ENCODE assay signal across 20 mouse cellular contexts in genomic region chr10:78304996-78305395, GRCm38 (mm10). TPM values are rescaled to one million over a fixed set of nuclear protein-coding genes. Genes with fewer than 3 reads are reported as not detected.
DNase-seq lines count a peak whose midpoint lies in the region; ATAC-seq and TF ChIP-seq lines count a peak whose summit lies in the region.
"Had no signal": no experiment of that assay in that cellular context is flagged by ENCODE, and none has a peak within 500 bp of the region (broad histone marks: within the 10 kb centered on the region; RNA-seq: fewer than 3 reads in every experiment).

No protein-coding gene starts in this region.

- H3K4me1 ChIP-seq in limb, embryonic 13.5 days, result no peaks in the 10 kb centered on the region
- no peaks in the 10 kb centered on the region for H3K4me1 ChIP-seq in limb, embryonic 10.5 days
- peaks cover 12 to 32% of the 10 kb centered on the region in 2 experiments for H3K4me1 ChIP-seq in CH12.LX (ENCODE audit: control insufficient read depth in 1 of 2, insufficient read depth in 2 of 2)
- no peaks in the 10 kb centered on the region; the same call in 1 of the 2 replicates for H3K4me1 ChIP-seq in stomach, embryonic 16.5 days (ENCODE audit: control insufficient read depth, insufficient read depth, low read length)
- H3K4me1 ChIP-seq: limb, embryonic 12.5 days; midbrain, embryonic 12.5 days had no signal

- no peaks in the 10 kb centered on the region for H3K9me3 ChIP-seq in limb, embryonic 13.5 days
- H3K9me3 ChIP-seq in limb, embryonic 10.5 days (replicated peaks), result no peaks in the 10 kb centered on the region
- no peaks in the 10 kb centered on the region for H3K9me3 ChIP-seq in CH12.LX (replicated peaks; ENCODE audit: low read length)
- no peaks in the 10 kb centered on the region for H3K9me3 ChIP-seq in stomach, embryonic 16.5 days (replicated peaks; ENCODE audit: control insufficient read depth, low read length)
- H3K9me3 ChIP-seq: limb, embryonic 12.5 days; midbrain, embryonic 12.5 days had no signal

- in situ Hi-C loops in CH12.LX (cut with MboI; ENCODE audit: low pct_ligation_motif_present, low pct_unique_long_range_greater_than_20kb, low sequenced_read_pairs), result no loop called here

- dilution Hi-C loops in CH12.LX (cut with MboI; ENCODE audit: extremely low pct_ligation_motif_present, extremely low pct_unique_long_range_greater_than_20kb, low sequenced_read_pairs), result no loop called here

- H3K4me3 ChIP-seq in limb, embryonic 13.5 days, result no peak overlapping the region
- H3K4me3 ChIP-seq in limb, embryonic 10.5 days, result no peak overlapping the region
- no peak overlapping the region for H3K4me3 ChIP-seq in CH12.LX (replicated peaks in 1 of 3; ENCODE audit: low read depth in 2 of 3, low read length in 2 of 3, poor library complexity in 1 of 3)
- H3K4me3 ChIP-seq in stomach, embryonic 16.5 days (replicated peaks; ENCODE audit: low read length), result no peak overlapping the region
- H3K4me3 ChIP-seq: limb, embryonic 12.5 days; midbrain, embryonic 12.5 days had no signal

- WGBS in limb, embryonic 13.5 days, result 75% methylated on average over 3 of the region's 3 CpGs
- 74% methylated on average over 3 of the region's 3 CpGs for WGBS in limb, embryonic 10.5 days
- 69% methylated on average over 3 of the region's 3 CpGs for WGBS in stomach, embryonic 16.5 days

- TF ChIP-seq RAD21 in CH12.LX (IDR thresholded peaks at IDR 0.05; ENCODE audit: low read depth, low read length), result no peak

- TF ChIP-seq CTCF in CH12.LX (conservative IDR thresholded peaks at IDR 0.05 in 1 of 2, IDR thresholded peaks at IDR 0.05 in 1 of 2; ENCODE audit: low read depth in 2 of 2, low read length in 2 of 2), result no peak

- H3K27me3 ChIP-seq in limb, embryonic 13.5 days, result no peaks in the 10 kb centered on the region
- H3K27me3 ChIP-seq in limb, embryonic 10.5 days (ENCODE audit: low read depth, poor library complexity, severe bottlenecking), result no peaks in the 10 kb centered on the region
- H3K27me3 ChIP-seq in CH12.LX (replicated peaks), result no peaks in the 10 kb centered on the region
- H3K27me3 ChIP-seq in stomach, embryonic 16.5 days (ENCODE audit: control insufficient read depth, insufficient read depth, low read length), result no peaks in the 10 kb centered on the region
- H3K27me3 ChIP-seq: limb, embryonic 12.5 days; midbrain, embryonic 12.5 days had no signal

- H3K4me2 ChIP-seq in limb, embryonic 13.5 days (replicated peaks), result no peak overlapping the region
- H3K4me2 ChIP-seq in CH12.LX (ENCODE audit: insufficient read depth, low read depth, poor library complexity, severe bottlenecking), result no peak overlapping the region
- no peak overlapping the region for H3K4me2 ChIP-seq in stomach, embryonic 16.5 days (ENCODE audit: low read depth, low read length)
- H3K4me2 ChIP-seq: heart, embryonic 11.5 days; limb, embryonic 12.5 days; midbrain, embryonic 12.5 days had no signal

- H3K27ac ChIP-seq in limb, embryonic 13.5 days, result no peak overlapping the region
- no peak overlapping the region for H3K27ac ChIP-seq in limb, embryonic 10.5 days
- H3K27ac ChIP-seq in CH12.LX (ENCODE audit: insufficient read depth, low read depth), result no peak overlapping the region
- H3K27ac ChIP-seq in stomach, embryonic 16.5 days (ENCODE audit: low read length), result no peak overlapping the region
- H3K27ac ChIP-seq: hindbrain, postnatal 0 days; limb, embryonic 12.5 days; midbrain, embryonic 12.5 days had no signal

- no peak for TF ChIP-seq POLR2A in CH12.LX (IDR thresholded peaks at IDR 0.05; ENCODE audit: low read depth, low read length)

- no peaks in the 10 kb centered on the region for H3K79me2 ChIP-seq in CH12.LX (replicated peaks; ENCODE audit: control insufficient read depth, extremely low read depth, insufficient read depth, poor library complexity, severe bottlenecking)

- 0 out of 2 replicates have a peak, but pooled peaks have one; percentile 30 for ATAC-seq in limb, embryonic 13.5 days (ENCODE audit: low FRiP score, low read depth)
- ATAC-seq in stomach, embryonic 16.5 days (ENCODE audit: insufficient read depth, low FRiP score), result peak; percentile 22; the same call in 1 of the 2 replicates
- ATAC-seq in activated CD4-positive, CD25-positive, alpha-beta regulatory T cell, adult 4 months, result no peak
- ATAC-seq: CD4-positive, CD25-positive, alpha-beta regulatory T cell, adult 4 months; hindbrain, postnatal 0 days had no signal

- TF ChIP-seq EP300 in CH12.LX (IDR thresholded peaks at IDR 0.05; ENCODE audit: low read length), result no peak

- no peak overlapping the region for H3K9ac ChIP-seq in limb, embryonic 13.5 days
- no peak overlapping the region for H3K9ac ChIP-seq in CH12.LX (ENCODE audit: insufficient read depth, low read depth)
- H3K9ac ChIP-seq in stomach, embryonic 16.5 days (ENCODE audit: low read length), result no peak overlapping the region
- H3K9ac ChIP-seq: limb, embryonic 12.5 days; midbrain, embryonic 12.5 days had no signal

- DNase-seq in limb, embryonic 10.5 days (ENCODE audit: low spot score), result no peak
- no peak for DNase-seq in CH12.LX (ENCODE audit: extremely low read depth)
- peak; percentile 15 for DNase-seq in embryo, embryonic 11 days
- no peak for DNase-seq in heart, adult 11 months
- DNase-seq: adrenal gland, postnatal 36 days; cerebellum, adult 9-11 months; kidney, adult 2 months; kidney, postnatal 14 days; layer of hippocampus, adult 9-11 months; lung, adult 18-20 months; thymus, adult 2 months had no signal

- peaks cover 12% of the 10 kb centered on the region; the same call in 1 of the 2 replicates for H3K36me3 ChIP-seq in limb, embryonic 13.5 days
- 0 out of 2 replicates have a peak, but pooled peaks cover 3% of the 10 kb centered on the region for H3K36me3 ChIP-seq in limb, embryonic 10.5 days
- peaks cover 0 to 11% of the 10 kb centered on the region in 2 experiments for H3K36me3 ChIP-seq in CH12.LX (replicated peaks in 1 of 2; ENCODE audit: control insufficient read depth in 1 of 2, insufficient read depth in 1 of 2, low read length in 1 of 2)
- H3K36me3 ChIP-seq in stomach, embryonic 16.5 days (ENCODE audit: control insufficient read depth, insufficient read depth, low read length), result no peaks in the 10 kb centered on the region
- H3K36me3 ChIP-seq: midbrain, embryonic 12.5 days had no signal

TF ChIP-seq in CH12.LX, 34 proteins besides CTCF, POLR2A, EP300 and RAD21:
- TF ChIP-seq ZNF384 (IDR thresholded peaks at IDR 0.05; ENCODE audit: low read depth, low read length) (no peak), ZC3H11A (IDR thresholded peaks at IDR 0.05; ENCODE audit: low read depth, low read length) (no peak), MYC (IDR thresholded peaks at IDR 0.05; ENCODE audit: low read depth, low read length) (0 out of 2 replicates have a peak, but pooled peaks have one; percentile 24), NRF1 (IDR thresholded peaks at IDR 0.05; ENCODE audit: low read depth, low read length) (no peak), RCOR1 (conservative IDR thresholded peaks at IDR 0.05; ENCODE audit: low read depth, low read length) (no peak), TCF12 (IDR thresholded peaks at IDR 0.05; ENCODE audit: low read depth, low read length) (no peak), GABPA (IDR thresholded peaks at IDR 0.05; ENCODE audit: insufficient replicate concordance, low read depth, low read length) (no peak), PAX5 (IDR thresholded peaks at IDR 0.05; ENCODE audit: low read length) (no peak), MAX (IDR thresholded peaks at IDR 0.05; ENCODE audit: low read length) (peak; percentile 43), JUND (conservative IDR thresholded peaks at IDR 0.05; ENCODE audit: low read depth, low read length) (no peak), POLR2AphosphoS2 (IDR thresholded peaks at IDR 0.05; ENCODE audit: low read depth, low read length) (no peak), NELFE (IDR thresholded peaks at IDR 0.05; ENCODE audit: low read depth, low read length) (no peak), ETS1 (conservative IDR thresholded peaks at IDR 0.05; ENCODE audit: low read depth, low read length) (no peak), HCFC1 (IDR thresholded peaks at IDR 0.05; ENCODE audit: low read depth, low read length) (no peak), MAFK (IDR thresholded peaks at IDR 0.05; ENCODE audit: insufficient replicate concordance, low read length) (no peak), USF2 (conservative IDR thresholded peaks at IDR 0.05; ENCODE audit: low read depth, low read length) (peak; percentile 46), SIN3A (IDR thresholded peaks at IDR 0.05; ENCODE audit: low read length) (no peak), CHD1 (IDR thresholded peaks at IDR 0.05; ENCODE audit: low read depth, low read length) (no peak), CHD2 (IDR thresholded peaks at IDR 0.05; ENCODE audit: low read length) (no peak), TBP (conservative IDR thresholded peaks at IDR 0.05; ENCODE audit: low read depth, low read length) (no peak), SMC3 (IDR thresholded peaks at IDR 0.05; ENCODE audit: low read depth, low read length) (no peak), USF1 (IDR thresholded peaks at IDR 0.05; ENCODE audit: low read depth, low read length) (peak; percentile 57), IRF4 (IDR thresholded peaks at IDR 0.05; ENCODE audit: low read depth, low read length) (0 out of 2 replicates have a peak, but pooled peaks have one; percentile 13), BHLHE40 (IDR thresholded peaks at IDR 0.05; ENCODE audit: low read depth, low read length) (peak; percentile 75), ZMIZ1 (IDR thresholded peaks at IDR 0.05; ENCODE audit: low read depth, low read length) (no peak), MEF2A (IDR thresholded peaks at IDR 0.05; ENCODE audit: borderline replicate concordance, low read depth, low read length) (no peak)

RNA-seq across cellular contexts. Expression of gene Agpat3, which starts 47.3 kb away (rescaled TPM):
- polyA plus RNA-seq in limb, embryonic 13.5 days (2015; fragmentation: Nextera tagmentation; extraction: Ambion mirVana), result 52.4 and 54.9 TPM in 2 replicates
- 38.7 and 38.8 TPM in 2 replicates for polyA plus RNA-seq in limb, embryonic 10.5 days (2016; fragmentation: Nextera tagmentation; extraction: Ambion mirVana)
- total RNA-seq in CH12.LX (2012; rRNA removed), result 49.4 and 63.1 TPM in 2 replicates
- 36.7 and 40.1 TPM in 2 replicates for total RNA-seq in CH12.LX (2014; rRNA removed)
- polyA plus RNA-seq in CH12.LX (2012; ENCODE audit: insufficient read length, low read depth), result 67.2 and 70.0 TPM in 2 replicates
- 24.9 and 26.7 TPM in 2 replicates for polyA plus RNA-seq in stomach, embryonic 16.5 days (2015; fragmentation: Nextera tagmentation; extraction: Ambion mirVana)
- 100 to 1,000 TPM in 1 of 2 experiments, 10 to 100 TPM in 1; 88.9 to 102 TPM for polyA plus RNA-seq in activated CD4-positive, CD25-positive, alpha-beta regulatory T cell, adult 4 months (2017; shearing (Covaris generic))
- total RNA-seq: MEL had no signal
